Mouse (Mus musculus) forebrain, embryonic 13.5 days (tissue): Measurements from ENCODE around the gene Chd3. TPM values are rescaled to one million over a fixed set of nuclear protein-coding genes. Genes with fewer than 3 reads are reported as not detected.

Source experiments
- ATAC-seq: fragments of 200-750 bp; cut with Nextera tagmentation; 2 replicates; pipeline ENCODE4 v1.8.0; 2017
- H3K27ac ChIP-seq: fragments of 300-500 bp; sonication (generic); 2 replicates; pipeline ENCODE4 v1.5.1; 2015; ENCODE audit warnings: inconsistent platforms, mild to moderate bottlenecking, moderate library complexity
- H3K27me3 ChIP-seq: fragments of 300-500 bp; sonication (generic); 2 replicates; pipeline ENCODE4 v1.6.1; 2015; ENCODE audit warnings: mild to moderate bottlenecking, inconsistent platforms
- H3K36me3 ChIP-seq: fragments of 300-500 bp; sonication (generic); 2 replicates; pipeline ENCODE4 v1.6.1; 2015; ENCODE audit warnings: mild to moderate bottlenecking, inconsistent platforms; ENCODE audit not compliant: poor library complexity, severe bottlenecking
- H3K4me1 ChIP-seq: fragments of 300-500 bp; sonication (generic); 2 replicates; pipeline ENCODE4 v1.6.1; 2015; ENCODE audit warnings: inconsistent platforms
- H3K4me2 ChIP-seq: fragments of 300-500 bp; sonication (generic); 2 replicates; pipeline ENCODE4 v1.6.1; 2015; ENCODE audit warnings: inconsistent platforms, mild to moderate bottlenecking, moderate library complexity
- H3K4me3 ChIP-seq: fragments of 300-500 bp; sonication (generic); 2 replicates; pipeline ENCODE4 v1.5.1; 2015; ENCODE audit warnings: mild to moderate bottlenecking, inconsistent platforms
- H3K9ac ChIP-seq: fragments of 300-500 bp; sonication (generic); 2 replicates; pipeline ENCODE4 v1.6.1; 2015; ENCODE audit warnings: mild to moderate bottlenecking, inconsistent platforms
- H3K9me3 ChIP-seq: fragments of 300-500 bp; sonication (generic); replicated peaks from 2 replicates; pipeline ENCODE4 v1.6.1; 2016; ENCODE audit warnings: inconsistent platforms
- WGBS: fragments of 180-500 bp; shearing (Covaris S2); methylation state at CpG from one replicate; pipeline ENCODE4 v1.1.7; 2015; 5-methylcytosine and 5-hydroxymethylcytosine counted together
- polyA plus RNA-seq: library from polyadenylated mRNA; unstranded; fragments of >200 nt; fragmentation: Nextera tagmentation; extraction: Ambion mirVana; gene quantifications from 2 replicates; pipeline ENCODE4 v1.2.1, GENCODE M21; 2015

Chd3 gene
- polyA plus RNA-seq, 1 experiment from 2014 or later = 106 TPM

DNA sequence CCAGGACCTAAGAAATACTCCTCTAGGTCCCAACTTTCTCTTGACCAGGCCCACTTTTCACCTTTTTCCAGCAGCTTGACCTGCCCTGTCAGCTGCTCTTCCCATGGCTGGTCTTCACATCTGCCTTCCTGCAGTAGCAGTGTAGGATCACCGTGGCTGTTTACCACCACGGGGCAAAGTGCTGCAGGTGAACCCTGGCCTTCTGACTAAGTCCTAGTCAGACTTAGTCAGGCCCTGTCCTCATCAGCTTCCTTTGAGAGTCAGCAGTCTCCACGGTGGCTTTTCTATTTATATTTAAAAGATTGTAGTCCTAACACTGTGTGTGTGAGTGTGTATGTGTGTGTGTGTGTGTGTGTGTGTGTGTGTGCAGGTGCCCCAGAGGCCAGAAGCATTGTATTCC, 8.6 kb upstream of the Chd3 start:
- 81% methylated on average over 3 of the region's 3 CpGs for WGBS
- Histone ChIP-seq H3K27ac (no peak overlapping the region), H3K9me3 (no peaks in the 10 kb centered on the region), H3K9ac (no peak overlapping the region), H3K4me3 (no peak overlapping the region), H3K4me2 (no peak overlapping the region), H3K36me3 (0 out of 2 replicates have a peak, but pooled peaks cover 3% of the 10 kb centered on the region), H3K4me1 (peaks cover 16% of the 10 kb centered on the region; the same call in 1 of the 2 replicates), H3K27me3 (no peaks in the 10 kb centered on the region)
- ATAC-seq = no peak

- Histone ChIP-seq H3K27ac (no peak overlapping the region), H3K9ac (no peak overlapping the region), H3K27me3 (no peaks in the 10 kb centered on the region), H3K4me1 (peaks cover 30% of the 10 kb centered on the region), H3K36me3 (0 out of 2 replicates have a peak, but pooled peaks cover 5% of the 10 kb centered on the region), H3K9me3 (no peaks in the 10 kb centered on the region), H3K4me3 (no peak overlapping the region), H3K4me2 (no peak overlapping the region)
- 85% methylated on average over 4 of the region's 4 CpGs for WGBS
- no peak for ATAC-seq
Observed at GRCm38 (mm10) chr11:69375646-69376045, 6.4 kb upstream of the Chd3 start.

- H3K36me3 ChIP-seq = 0 out of 2 replicates have a peak, but pooled peaks cover 5% of the 10 kb centered on the region
- H3K4me2 ChIP-seq = no peak overlapping the region
- H3K4me3 ChIP-seq = no peak overlapping the region
- peaks cover 39% of the 10 kb centered on the region for H3K4me1 ChIP-seq
- peak overlapping the region; percentile 85; the same call in 1 of the 2 replicates for H3K27ac ChIP-seq
- 93% methylated on average over 16 of the region's 16 CpGs for WGBS
- H3K9me3 ChIP-seq = no peaks in the 10 kb centered on the region
- H3K27me3 ChIP-seq = no peaks in the 10 kb centered on the region
- ATAC-seq = no peak
- H3K9ac ChIP-seq = no peak overlapping the region
Observed at GRCm38 (mm10) chr11:69373223-69373965, 4.2 kb upstream of the Chd3 start.

- H3K36me3 ChIP-seq = 0 out of 2 replicates have a peak, but pooled peaks cover 5% of the 10 kb centered on the region
- no peak overlapping the region for H3K9ac ChIP-seq
- no peak for ATAC-seq
- H3K27ac ChIP-seq = peak overlapping the region; percentile 85
- no peaks in the 10 kb centered on the region for H3K27me3 ChIP-seq
- no peaks in the 10 kb centered on the region for H3K9me3 ChIP-seq
- peaks cover 43% of the 10 kb centered on the region for H3K4me1 ChIP-seq
- WGBS = 66% methylated on average over 3 of the region's 3 CpGs
- H3K4me2 ChIP-seq = no peak overlapping the region
- H3K4me3 ChIP-seq = no peak overlapping the region
Observed at GRCm38 (mm10) chr11:69372780-69373170, 3.6 kb upstream of the Chd3 start.

GRCm38 (mm10) chr11:69372056-69372779, 3.0 kb upstream of the Chd3 start:
- H3K27ac ChIP-seq = peak overlapping the region; percentile 85
- H3K4me1 ChIP-seq = peaks cover 48% of the 10 kb centered on the region
- 46% methylated on average over 12 of the region's 12 CpGs for WGBS
- ATAC-seq = peak; percentile 26; the same call in 1 of the 2 replicates
- no peaks in the 10 kb centered on the region for H3K27me3 ChIP-seq
- H3K36me3 ChIP-seq = 0 out of 2 replicates have a peak, but pooled peaks cover 5% of the 10 kb centered on the region
- no peak overlapping the region; the same call in 1 of the 2 replicates for H3K9ac ChIP-seq
- peak overlapping the region; percentile 18 for H3K4me3 ChIP-seq
- H3K9me3 ChIP-seq = no peaks in the 10 kb centered on the region
- H3K4me2 ChIP-seq = peak overlapping the region; percentile 45

DNA sequence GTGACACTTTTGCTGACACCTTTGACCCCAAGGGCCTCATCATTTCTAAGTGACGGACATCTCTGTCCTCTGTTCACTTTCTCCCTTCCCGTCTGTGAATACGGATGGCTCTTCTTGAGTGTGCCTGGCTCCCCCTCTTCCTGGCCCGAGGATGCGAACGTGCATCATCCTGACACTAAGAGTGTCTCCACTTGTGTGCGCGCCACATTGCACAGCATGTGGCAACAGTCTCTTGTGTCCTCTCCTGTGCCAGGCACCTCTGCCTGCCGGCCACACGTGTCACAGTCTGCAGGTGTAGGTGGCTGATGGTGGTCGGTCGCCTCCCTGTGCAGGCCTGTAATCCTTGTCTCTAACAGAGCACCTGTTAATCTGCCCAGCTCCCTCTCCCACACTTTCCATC, 2.4 kb upstream of the Chd3 start:
- H3K4me1 ChIP-seq = peaks cover 51% of the 10 kb centered on the region
- peak overlapping the region; percentile 30; the same call in 1 of the 2 replicates for H3K9ac ChIP-seq
- peak overlapping the region; percentile 18 for H3K4me3 ChIP-seq
- no peaks in the 10 kb centered on the region for H3K9me3 ChIP-seq
- H3K27me3 ChIP-seq = no peaks in the 10 kb centered on the region
- WGBS = 32% methylated on average over 12 of the region's 12 CpGs
- peak; percentile 25; the same call in 1 of the 2 replicates for ATAC-seq
- 0 out of 2 replicates have a peak, but pooled peaks cover 5% of the 10 kb centered on the region for H3K36me3 ChIP-seq
- H3K4me2 ChIP-seq = peak overlapping the region; percentile 45
- H3K27ac ChIP-seq = peak overlapping the region; percentile 85

DNA sequence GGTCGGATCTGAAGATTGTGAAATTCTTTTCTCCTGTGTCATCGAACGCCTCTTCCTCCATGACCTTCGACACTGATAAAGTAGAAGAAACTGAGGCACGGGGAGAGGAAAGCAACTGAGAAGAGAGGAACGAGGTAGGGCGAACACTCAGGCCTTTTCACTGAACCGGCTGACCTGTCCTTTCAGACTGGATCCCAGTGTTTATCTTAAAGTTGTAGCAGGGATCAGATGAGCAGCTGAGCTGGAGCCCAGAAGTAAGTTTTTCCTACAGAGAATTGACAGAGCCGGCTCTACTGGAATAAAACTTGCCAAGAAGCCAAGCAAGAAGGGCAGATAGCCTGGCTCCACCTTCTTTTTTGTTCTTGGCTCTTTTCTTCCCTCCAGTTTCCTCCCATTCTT, 1.6 kb upstream of the Chd3 start:
- 0 out of 2 replicates have a peak, but pooled peaks cover 5% of the 10 kb centered on the region for H3K36me3 ChIP-seq
- H3K4me3 ChIP-seq = 0 out of 2 replicates have a peak overlapping the region, but pooled peaks have one; percentile 11
- no peak for ATAC-seq
- H3K9me3 ChIP-seq = no peaks in the 10 kb centered on the region
- peak overlapping the region; percentile 31; the same call in 1 of the 2 replicates for H3K9ac ChIP-seq
- H3K27me3 ChIP-seq = no peaks in the 10 kb centered on the region
- H3K4me2 ChIP-seq = peak overlapping the region; percentile 45
- 17% methylated on average over 9 of the region's 9 CpGs for WGBS
- H3K4me1 ChIP-seq = peaks cover 55% of the 10 kb centered on the region
- peak overlapping the region; percentile 85 for H3K27ac ChIP-seq

DNA sequence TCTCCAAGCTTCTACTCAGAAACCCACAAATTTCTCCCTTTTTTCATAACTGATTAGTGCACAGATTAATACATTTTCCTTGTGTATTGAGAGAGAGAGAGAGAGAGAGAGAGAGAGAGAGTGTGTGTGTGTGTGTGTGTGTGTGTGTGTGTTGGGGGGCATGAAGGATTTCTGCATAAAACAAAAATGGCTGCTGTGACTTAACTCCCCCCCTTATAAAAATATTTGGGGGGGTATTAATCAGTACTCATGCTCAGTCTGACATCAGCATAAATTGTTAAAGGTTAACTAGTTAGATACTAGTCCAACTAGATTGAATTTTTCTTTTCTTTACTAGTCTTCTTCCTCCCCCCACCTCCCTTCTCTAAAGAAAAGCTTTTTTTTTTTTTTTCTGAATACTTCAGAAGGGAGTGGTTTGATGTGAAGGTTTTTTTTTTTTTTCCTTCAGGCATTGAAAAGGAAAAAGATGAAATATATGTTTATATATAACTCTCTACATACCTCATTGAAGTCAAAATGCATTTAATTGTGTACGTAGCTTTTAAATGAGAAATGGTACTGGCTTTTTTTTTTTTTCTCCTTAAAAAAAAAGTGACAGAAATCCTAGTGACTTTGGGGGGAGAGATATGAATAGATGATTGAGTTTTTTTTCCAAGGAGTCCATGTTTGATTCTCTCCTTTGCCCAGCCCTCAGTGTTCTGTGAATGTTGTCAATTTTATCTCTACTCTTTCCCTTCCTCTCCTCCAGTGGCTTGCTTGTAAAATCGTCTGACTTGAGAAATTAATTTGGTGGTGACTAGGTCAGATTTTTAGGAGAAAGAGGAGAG, 997 bp upstream of the Chd3 start:
- H3K9me3 ChIP-seq = no peaks in the 10 kb centered on the region
- H3K27me3 ChIP-seq = no peaks in the 10 kb centered on the region
- no peak for ATAC-seq
- peak overlapping the region; percentile 100 for H3K9ac ChIP-seq
- 21% methylated on average over 2 of the region's 2 CpGs for WGBS
- H3K36me3 ChIP-seq = 0 out of 2 replicates have a peak, but pooled peaks cover 5% of the 10 kb centered on the region
- H3K4me2 ChIP-seq = peak overlapping the region; percentile 98
- peak overlapping the region; percentile 90 for H3K4me3 ChIP-seq
- peak overlapping the region; percentile 99 for H3K27ac ChIP-seq
- H3K4me1 ChIP-seq = peaks cover 61% of the 10 kb centered on the region

- Histone ChIP-seq H3K9me3 (no peaks in the 10 kb centered on the region), H3K9ac (peak overlapping the region; percentile 100), H3K4me2 (peak overlapping the region; percentile 98), H3K4me1 (peaks cover 76% of the 10 kb centered on the region), H3K27ac (peak overlapping the region; percentile 99), H3K4me3 (peak overlapping the region; percentile 90), H3K27me3 (no peaks in the 10 kb centered on the region), H3K36me3 (peaks cover 14% of the 10 kb centered on the region)
- ATAC-seq = no peak
- under 1% methylated on average over 46 of the region's 106 CpGs for WGBS
Observed at GRCm38 (mm10) chr11:69368356-69369214, 621 bp downstream of the Chd3 start.

GRCm38 (mm10) chr11:69367616-69368355, 1.4 kb downstream of the Chd3 start:
- H3K27ac ChIP-seq = peak overlapping the region; percentile 99
- 1% methylated on average over 22 of the region's 22 CpGs for WGBS
- H3K9me3 ChIP-seq = no peaks in the 10 kb centered on the region
- H3K4me1 ChIP-seq = peaks cover 75% of the 10 kb centered on the region
- peak overlapping the region; percentile 90 for H3K4me3 ChIP-seq
- no peaks in the 10 kb centered on the region for H3K27me3 ChIP-seq
- peak overlapping the region; percentile 98 for H3K4me2 ChIP-seq
- peaks cover 19% of the 10 kb centered on the region for H3K36me3 ChIP-seq
- no peak for ATAC-seq
- H3K9ac ChIP-seq = peak overlapping the region; percentile 100
